Mouse (Mus musculus) lung, postnatal 0 days (tissue): Measurements from ENCODE around the gene Rpl36a.

Experiments
- CTCF ChIP-seq: IDR thresholded peaks from 2 replicates; pipeline ENCODE4 v1.5.1; 2016; ENCODE audit warnings: antibody characterized with exemption, mild to moderate bottlenecking
- EP300 ChIP-seq: IDR thresholded peaks from 2 replicates; pipeline ENCODE4 v1.6.1; 2016; ENCODE audit warnings: antibody characterized with exemption, mild to moderate bottlenecking, control low read depth

- TF ChIP-seq CTCF (no peak), EP300 (peak; percentile 58)
Measured at GRCm38 (mm10) chrX:134623350-134623749, 37.9 kb downstream of the Rpl36a start.
